Mouse (Mus musculus) MEL (cell line): ENCODE measurements around the gene 1700003H04Rik.

Source experiments
- CTCF ChIP-seq, 3 experiments: IDR thresholded peaks in 2 of 3; conservative IDR thresholded peaks in 1 of 3; 2 replicates each; pipeline ENCODE4 v1.5.1; 2011 to 2012; ENCODE audit warnings: low read length in 3 of 3, low read depth in 2 of 3, mild to moderate bottlenecking in 2 of 3, improper control_type of control experiment in 1 of 3, inconsistent platforms in 1 of 3, mixed read lengths in 1 of 3, moderate library complexity in 1 of 3; ENCODE audit not compliant: control insufficient read depth in 1 of 3, insufficient read depth in 1 of 3, poor library complexity in 1 of 3, severe bottlenecking in 1 of 3
- EP300 ChIP-seq, 2 experiments: IDR thresholded peaks; 2 replicates each; pipeline ENCODE4 v1.6.1; 2011; ENCODE audit warnings: improper control_type of control experiment in 2 of 2, low read length in 2 of 2, low read depth in 1 of 2, mild to moderate bottlenecking in 1 of 2
- GATA1 ChIP-seq: IDR thresholded peaks from 2 replicates; pipeline ENCODE4 v1.6.1; 2011; ENCODE audit warnings: low read depth, low read length, improper control_type of control experiment
- JUND ChIP-seq: IDR thresholded peaks from 2 replicates; pipeline ENCODE4 v1.6.1; 2011; ENCODE audit warnings: low read depth, mild to moderate bottlenecking, improper control_type of control experiment, low read length
- MAFK ChIP-seq: IDR thresholded peaks from 2 replicates; pipeline ENCODE4 v1.6.1; 2011; ENCODE audit warnings: low read depth, mild to moderate bottlenecking, low read length, improper control_type of control experiment, borderline replicate concordance
- POLR2A ChIP-seq, 2 experiments: IDR thresholded peaks; 2 replicates each; pipeline ENCODE4 v1.6.1; 2011 to 2012; ENCODE audit warnings: low read length in 2 of 2, mild to moderate bottlenecking in 2 of 2, control low read depth in 1 of 2, improper control_type of control experiment in 1 of 2, low read depth in 1 of 2, moderate library complexity in 1 of 2; ENCODE audit not compliant: control insufficient read depth in 1 of 2, insufficient read depth in 1 of 2, poor library complexity in 1 of 2
- POLR2AphosphoS5 ChIP-seq: IDR thresholded peaks from 2 replicates; pipeline ENCODE4 v1.6.1; 2012; ENCODE audit warnings: low read depth, borderline replicate concordance, mild to moderate bottlenecking, inconsistent platforms, low read length, moderate library complexity, mixed read lengths
- USF1 ChIP-seq: IDR thresholded peaks from 2 replicates; pipeline ENCODE4 v1.6.1; 2014; ENCODE audit warnings: low read depth, mild to moderate bottlenecking, inconsistent platforms, low read length, improper control_type of control experiment, moderate library complexity
- ZC3H11A ChIP-seq: IDR thresholded peaks from 2 replicates; pipeline ENCODE4 v1.6.1; 2012; ENCODE audit warnings: low read depth, mild to moderate bottlenecking, inconsistent platforms, low read length, improper control_type of control experiment
- ZNF384 ChIP-seq: IDR thresholded peaks from 2 replicates; pipeline ENCODE4 v1.6.1; 2012; ENCODE audit warnings: low read depth, mild to moderate bottlenecking, inconsistent platforms, low read length, improper control_type of control experiment

GRCm38 (mm10) chr3:124538260-124538659, 42.6 kb downstream of the 1700003H04Rik start:
- no peak for TF ChIP-seq EP300 (IDR thresholded peaks at IDR 0.05; ENCODE audit: low read depth in 1 of 2, low read length in 2 of 2)
- TF ChIP-seq POLR2A (IDR thresholded peaks at IDR 0.05; ENCODE audit: control insufficient read depth in 1 of 2, insufficient read depth in 1 of 2, low read depth in 1 of 2, low read length in 2 of 2, poor library complexity in 1 of 2) = no peak
- no peak for TF ChIP-seq USF1
- no peak for TF ChIP-seq ZC3H11A
- no peak for TF ChIP-seq MAFK
- TF ChIP-seq CTCF (IDR thresholded peaks at IDR 0.05 in 2 of 3, conservative IDR thresholded peaks at IDR 0.05 in 1 of 3; ENCODE audit: control insufficient read depth in 1 of 3, insufficient read depth in 1 of 3, low read depth in 2 of 3, low read length in 3 of 3, poor library complexity in 1 of 3, severe bottlenecking in 1 of 3) = no peak
- no peak for TF ChIP-seq POLR2AphosphoS5
- no peak for TF ChIP-seq ZNF384
- TF ChIP-seq GATA1 = no peak
- TF ChIP-seq JUND = no peak
